Mouse (Mus musculus) intestine, postnatal 0 days (tissue): Measurements from ENCODE around the gene Ddx24. TPM values are rescaled to one million over a fixed set of nuclear protein-coding genes. Genes with fewer than 3 reads are reported as not detected.
A peak's percentile ranks its signal among the peaks of the same experiment; 100 is the strongest.

Experiments
- ATAC-seq: fragments of 200-750 bp; cut with Nextera tagmentation; 2 replicates; pipeline ENCODE4 v1.8.0; 2017; ENCODE audit warnings: mild to moderate bottlenecking, moderate TSS enrichment, moderate library complexity
- H3K27ac ChIP-seq: fragments of 300-500 bp; sonication (generic); 2 replicates; pipeline ENCODE4 v1.5.1; 2014; ENCODE audit warnings: mild to moderate bottlenecking, low read depth, low read length, moderate library complexity
- H3K27me3 ChIP-seq: fragments of 300-500 bp; sonication (generic); replicated peaks from 2 replicates; pipeline ENCODE4 v1.6.1; 2014; ENCODE audit warnings: low read length, mixed read lengths; ENCODE audit not compliant: control insufficient read depth, insufficient read depth
- H3K36me3 ChIP-seq: fragments of 300-500 bp; sonication (generic); 2 replicates; pipeline ENCODE4 v1.6.1; 2014; ENCODE audit warnings: mild to moderate bottlenecking, moderate library complexity; ENCODE audit not compliant: control insufficient read depth, insufficient read depth
- H3K4me1 ChIP-seq: fragments of 300-500 bp; sonication (generic); replicated peaks from 2 replicates; pipeline ENCODE4 v1.6.1; 2014; ENCODE audit warnings: antibody characterized with exemption, low read length, mixed read lengths; ENCODE audit not compliant: control insufficient read depth, insufficient read depth
- H3K4me2 ChIP-seq: fragments of 300-500 bp; sonication (generic); replicated peaks from 2 replicates; pipeline ENCODE4 v1.6.1; 2014; ENCODE audit warnings: low read depth, mild to moderate bottlenecking, moderate library complexity
- H3K4me3 ChIP-seq: fragments of 300-500 bp; sonication (generic); 2 replicates; pipeline ENCODE4 v1.5.1; 2014; ENCODE audit warnings: low read depth, low read length
- H3K9ac ChIP-seq: fragments of 300-500 bp; sonication (generic); 2 replicates; pipeline ENCODE4 v1.6.1; 2014; ENCODE audit warnings: mild to moderate bottlenecking, low read depth, low read length
- H3K9me3 ChIP-seq: fragments of 300-500 bp; sonication (generic); 2 replicates; pipeline ENCODE4 v1.6.1; 2016; ENCODE audit warnings: mixed run types; ENCODE audit not compliant: control insufficient read depth
- CTCF ChIP-seq: sonication (generic); IDR thresholded peaks from 2 replicates; pipeline ENCODE4 v1.5.1; 2016; ENCODE audit warnings: low read depth, mild to moderate bottlenecking, control low read depth, antibody characterized with exemption, moderate library complexity
- WGBS: fragments of 180-500 bp; shearing (Covaris S2); extraction: QIAGEN DNeasy Blood & Tissue Kit; methylation state at CpG from one replicate; pipeline ENCODE4 v1.1.7; 2014; 5-methylcytosine and 5-hydroxymethylcytosine counted together
- polyA plus RNA-seq: library from polyadenylated mRNA; unstranded; fragments of >200 nt; fragmentation: Nextera tagmentation; extraction: Ambion mirVana; gene quantifications from 2 replicates; pipeline ENCODE4 v1.2.1, GENCODE M21; 2015

The Ddx24 gene
- polyA plus RNA-seq, 1 experiment from 2014 or later: 84.6 TPM

- no peak overlapping the region for H3K27ac ChIP-seq
- no peak overlapping the region for H3K9ac ChIP-seq
- peak; percentile 85 for TF ChIP-seq CTCF
- H3K9me3 ChIP-seq: no peaks in the 10 kb centered on the region
- H3K4me2 ChIP-seq: peak overlapping the region; percentile 41; the same call in 1 of the 2 replicates
- H3K4me1 ChIP-seq: no peaks in the 10 kb centered on the region
- 16% methylated on average over 18 of the region's 18 CpGs for WGBS
- H3K27me3 ChIP-seq: no peaks in the 10 kb centered on the region
- no peak for ATAC-seq
- no peak overlapping the region for H3K4me3 ChIP-seq
- H3K36me3 ChIP-seq: no peaks in the 10 kb centered on the region
Measured at GRCm38 (mm10) chr12:103367620-103368325, 57.9 kb downstream of the Ddx24 start.

- Histone ChIP-seq H3K27me3 (no peaks in the 10 kb centered on the region), H3K4me1 (no peaks in the 10 kb centered on the region), H3K4me2 (no peak overlapping the region), H3K4me3 (no peak overlapping the region), H3K27ac (no peak overlapping the region), H3K36me3 (no peaks in the 10 kb centered on the region), H3K9me3 (no peaks in the 10 kb centered on the region), H3K9ac (no peak overlapping the region)
- WGBS: 78% methylated on average over 2 of the region's 2 CpGs
- no peak for TF ChIP-seq CTCF
- ATAC-seq: no peak
Measured at GRCm38 (mm10) chr12:103367171-103367570, 58.5 kb downstream of the Ddx24 start.

GRCm38 (mm10) chr12:103362336-103362735 is 63.3 kb downstream of the Ddx24 start:
- Histone ChIP-seq H3K4me1 (no peaks in the 10 kb centered on the region), H3K4me3 (no peak overlapping the region), H3K4me2 (no peak overlapping the region), H3K27ac (no peak overlapping the region), H3K36me3 (no peaks in the 10 kb centered on the region), H3K9ac (no peak overlapping the region), H3K27me3 (no peaks in the 10 kb centered on the region), H3K9me3 (no peaks in the 10 kb centered on the region)
- WGBS: 77% methylated on average over 3 of the region's 3 CpGs
- TF ChIP-seq CTCF: no peak
- no peak for ATAC-seq

GRCm38 (mm10) chr12:103361539-103362307 is 63.9 kb downstream of the Ddx24 start:
- Histone ChIP-seq H3K9me3 (no peaks in the 10 kb centered on the region), H3K4me1 (no peaks in the 10 kb centered on the region), H3K4me2 (no peak overlapping the region), H3K9ac (no peak overlapping the region), H3K27ac (no peak overlapping the region), H3K27me3 (no peaks in the 10 kb centered on the region), H3K36me3 (no peaks in the 10 kb centered on the region), H3K4me3 (no peak overlapping the region)
- WGBS: 85% methylated on average over 17 of the region's 17 CpGs
- ATAC-seq: no peak
- no peak for TF ChIP-seq CTCF

- no peaks in the 10 kb centered on the region for H3K4me1 ChIP-seq
- H3K36me3 ChIP-seq: no peaks in the 10 kb centered on the region
- H3K9me3 ChIP-seq: no peaks in the 10 kb centered on the region
- H3K9ac ChIP-seq: no peak overlapping the region
- H3K4me2 ChIP-seq: no peak overlapping the region
- H3K27me3 ChIP-seq: no peaks in the 10 kb centered on the region
- no peak for ATAC-seq
- no peak for TF ChIP-seq CTCF
- H3K4me3 ChIP-seq: no peak overlapping the region
- 67% methylated on average over 8 of the region's 8 CpGs for WGBS
- H3K27ac ChIP-seq: no peak overlapping the region
Measured at GRCm38 (mm10) chr12:103360812-103361211, 64.8 kb downstream of the Ddx24 start.

- H3K36me3 ChIP-seq: no peaks in the 10 kb centered on the region
Measured at GRCm38 (mm10) chr12:103358951-103359801, 66.5 kb downstream of the Ddx24 start.

More at GRCm38 (mm10) chr12:103358951-103359801, 66.5 kb downstream of the Ddx24 start:
- WGBS: 54% methylated on average over 4 of the region's 4 CpGs
- ATAC-seq: no peak
- no peak for TF ChIP-seq CTCF
- Histone ChIP-seq H3K27me3 (no peaks in the 10 kb centered on the region), H3K4me1 (no peaks in the 10 kb centered on the region), H3K9ac (no peak overlapping the region), H3K4me3 (no peak overlapping the region), H3K27ac (no peak overlapping the region), H3K4me2 (no peak overlapping the region), H3K9me3 (no peaks in the 10 kb centered on the region)
